Mouse (Mus musculus): Measurements from ENCODE around the gene Ech1.

DNA sequence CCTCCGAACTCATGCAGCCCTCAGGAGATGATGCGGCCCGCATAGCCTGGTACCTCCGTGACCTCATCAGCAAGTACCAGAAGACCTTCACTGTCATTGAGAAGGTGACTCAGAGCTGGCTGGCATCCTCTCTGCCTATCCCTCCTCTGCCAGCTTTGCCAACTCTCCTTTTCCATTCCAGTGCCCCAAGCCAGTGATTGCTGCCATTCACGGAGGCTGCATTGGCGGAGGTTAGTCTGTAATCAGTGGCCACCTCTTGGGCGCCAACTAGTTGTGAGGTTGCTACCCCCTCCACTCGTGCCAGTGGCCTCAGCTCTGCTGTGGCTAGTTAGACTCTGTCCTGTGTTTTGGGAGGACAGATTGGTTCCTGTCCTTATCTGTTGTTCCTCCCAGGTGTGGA is 4.8 kb downstream of the Ech1 start:
- no peak for TF ChIP-seq ZMIZ1 (IDR thresholded peaks at IDR 0.05; ENCODE audit: low read depth, low read length)
- TF ChIP-seq POLR2A (IDR thresholded peaks at IDR 0.05; ENCODE audit: control insufficient read depth in 1 of 2, insufficient read depth in 1 of 2, low read depth in 1 of 2, low read length in 2 of 2, poor library complexity in 1 of 2) = no peak
- TF ChIP-seq TAL1 (IDR thresholded peaks at IDR 0.05; ENCODE audit: low read length) = no peak
- TF ChIP-seq MAFK (IDR thresholded peaks at IDR 0.05; ENCODE audit: borderline replicate concordance, low read depth, low read length) = no peak
- no peak for TF ChIP-seq CHD1 (IDR thresholded peaks at IDR 0.05; ENCODE audit: low read depth, low read length)
- TF ChIP-seq MAX (IDR thresholded peaks at IDR 0.05; ENCODE audit: low read length) = no peak
- no peak for TF ChIP-seq CTCF (IDR thresholded peaks at IDR 0.05 in 2 of 3, conservative IDR thresholded peaks at IDR 0.05 in 1 of 3; ENCODE audit: control insufficient read depth in 1 of 3, insufficient read depth in 1 of 3, low read depth in 2 of 3, low read length in 3 of 3, poor library complexity in 1 of 3, severe bottlenecking in 1 of 3)
- TF ChIP-seq TCF12 (IDR thresholded peaks at IDR 0.05; ENCODE audit: low read depth, low read length) = no peak
- no peak for TF ChIP-seq USF2 (IDR thresholded peaks at IDR 0.05; ENCODE audit: borderline replicate concordance in 1 of 2, insufficient read depth in 1 of 2, low read depth in 1 of 2, low read length in 2 of 2)
- no peak for TF ChIP-seq ZNF384 (IDR thresholded peaks at IDR 0.05; ENCODE audit: low read depth, low read length)
- TF ChIP-seq EP300 (IDR thresholded peaks at IDR 0.05; ENCODE audit: low read depth in 1 of 2, low read length in 2 of 2) = no peak
- TF ChIP-seq CHD2 (IDR thresholded peaks at IDR 0.05; ENCODE audit: low read length) = no peak
